Mouse (Mus musculus) kidney, embryonic 16.5 days (tissue): ENCODE measurements at regions not wholly inside any gene's neighbourhood (a gene's known extent, or its start where the extent isn't known, plus 50 kb on each side); places are given as distances from the start of the nearest gene placed in this dataset.
"Not testable (repeated sequence)": the region's sequence is repeated elsewhere in the genome, so short reads cannot be mapped to it uniquely, and the experiment has no call there.

ENCODE experiments used
- ATAC-seq: fragments of 200-750 bp; cut with Nextera tagmentation; 2 replicates; pipeline ENCODE4 v1.8.0; 2017; ENCODE audit warnings: moderate TSS enrichment; ENCODE audit not compliant: low FRiP score, low TSS enrichment
- H3K27ac ChIP-seq: fragments of 300-500 bp; sonication (generic); 2 replicates; pipeline ENCODE4 v1.5.1; 2014; ENCODE audit warnings: low read length
- H3K27me3 ChIP-seq: fragments of 300-500 bp; sonication (generic); 2 replicates; pipeline ENCODE4 v1.6.1; 2014; ENCODE audit warnings: low read length, control low read depth, mixed read lengths; ENCODE audit not compliant: insufficient read depth
- H3K36me3 ChIP-seq: fragments of 300-500 bp; sonication (generic); 2 replicates; pipeline ENCODE4 v1.6.1; 2014; ENCODE audit warnings: low read length, control low read depth, mixed read lengths; ENCODE audit not compliant: insufficient read depth
- H3K4me1 ChIP-seq: fragments of 300-500 bp; sonication (generic); 2 replicates; pipeline ENCODE4 v1.6.1; 2014; ENCODE audit warnings: low read length, control low read depth, mixed read lengths; ENCODE audit not compliant: insufficient read depth
- H3K4me2 ChIP-seq: fragments of 300-500 bp; sonication (generic); replicated peaks from 2 replicates; pipeline ENCODE4 v1.6.1; 2014; ENCODE audit warnings: low read depth, low read length
- H3K4me3 ChIP-seq: fragments of 300-500 bp; sonication (generic); 2 replicates; pipeline ENCODE4 v1.5.1; 2014; ENCODE audit warnings: mild to moderate bottlenecking, low read length
- H3K9ac ChIP-seq: fragments of 300-500 bp; sonication (generic); replicated peaks from 2 replicates; pipeline ENCODE4 v1.6.1; 2014; ENCODE audit warnings: low read length
- H3K9me3 ChIP-seq: fragments of 300-500 bp; sonication (generic); 2 replicates; pipeline ENCODE4 v1.6.1; 2016; ENCODE audit warnings: low read length, control low read depth
- WGBS: fragments of 180-500 bp; shearing (Covaris S2); extraction: QIAGEN DNeasy Blood & Tissue Kit; methylation state at CpG from one replicate; pipeline ENCODE4 v1.1.7; 2014; 5-methylcytosine and 5-hydroxymethylcytosine counted together

GRCm38 (mm10) chr12:20196386-20196785 lies 242.1 kb downstream of the Gm21863 start:
- not testable (repeated sequence) for H3K9ac ChIP-seq, H3K27ac ChIP-seq, H3K36me3 ChIP-seq, H3K9me3 ChIP-seq, H3K27me3 ChIP-seq, ATAC-seq, H3K4me1 ChIP-seq
- peak overlapping the region; percentile 47 for H3K4me2 ChIP-seq
- WGBS: 2% methylated on average over 21 of the region's 42 CpGs
- peak overlapping the region; percentile 50 for H3K4me3 ChIP-seq

GRCm38 (mm10) chr12:20196905-20197304 lies 242.6 kb downstream of the Gm21863 start:
- H3K4me1 ChIP-seq, H3K27me3 ChIP-seq, H3K27ac ChIP-seq, H3K9me3 ChIP-seq, H3K36me3 ChIP-seq, ATAC-seq: not testable (repeated sequence)
- peak overlapping the region; percentile 50 for H3K9ac ChIP-seq
- peak overlapping the region; percentile 50 for H3K4me3 ChIP-seq
- peak overlapping the region; percentile 47 for H3K4me2 ChIP-seq
- WGBS: under 1% methylated on average over 36 of the region's 37 CpGs

GRCm38 (mm10) chr12:20223921-20224320 lies 269.6 kb downstream of the Gm21863 start:
- not testable (repeated sequence) for H3K27ac ChIP-seq, H3K4me3 ChIP-seq, H3K4me2 ChIP-seq, ATAC-seq, H3K27me3 ChIP-seq, H3K9ac ChIP-seq, H3K4me1 ChIP-seq, H3K36me3 ChIP-seq
- 86% methylated on average over 1 of the region's 1 CpGs for WGBS
- H3K9me3 ChIP-seq: peaks cover 33% of the 10 kb centered on the region

- not testable (repeated sequence) for H3K27ac ChIP-seq, H3K4me3 ChIP-seq, H3K4me1 ChIP-seq, ATAC-seq, H3K27me3 ChIP-seq, H3K9ac ChIP-seq, H3K4me2 ChIP-seq
- WGBS: 79% methylated on average over 9 of the region's 9 CpGs
- Histone ChIP-seq H3K9me3 (peaks cover 61% of the 10 kb centered on the region), H3K36me3 (peaks cover 23% of the 10 kb centered on the region; the same call in 1 of the 2 replicates)
Measured at GRCm38 (mm10) chr12:20226831-20227230, 272.5 kb downstream of the Gm21863 start.

GRCm38 (mm10) chr12:20227427-20228160 lies 273.3 kb downstream of the Gm21863 start:
- not testable (repeated sequence) for H3K9ac ChIP-seq, H3K4me1 ChIP-seq, H3K4me3 ChIP-seq, ATAC-seq, H3K27me3 ChIP-seq, H3K4me2 ChIP-seq, H3K27ac ChIP-seq
- Histone ChIP-seq H3K36me3 (peaks cover 23% of the 10 kb centered on the region; the same call in 1 of the 2 replicates), H3K9me3 (peaks cover 69% of the 10 kb centered on the region)
- WGBS: 77% methylated on average over 21 of the region's 21 CpGs

GRCm38 (mm10) chr12:20228321-20228999 lies 274.2 kb downstream of the Gm21863 start:
- Histone ChIP-seq H3K36me3 (peaks cover 28% of the 10 kb centered on the region), H3K9me3 (peaks cover 78% of the 10 kb centered on the region)
- not testable (repeated sequence) for H3K4me1 ChIP-seq, H3K27me3 ChIP-seq, H3K9ac ChIP-seq, H3K4me2 ChIP-seq, H3K27ac ChIP-seq, H3K4me3 ChIP-seq
- ATAC-seq: 0 out of 2 replicates have a peak, but pooled peaks have one; percentile 7
- WGBS: 73% methylated on average over 21 of the region's 21 CpGs

- H3K4me1 ChIP-seq, H3K27me3 ChIP-seq, H3K4me3 ChIP-seq, H3K4me2 ChIP-seq, H3K27ac ChIP-seq, ATAC-seq, H3K9ac ChIP-seq: not testable (repeated sequence)
- peaks cover 36% of the 10 kb centered on the region for H3K36me3 ChIP-seq
- 78% methylated on average over 8 of the region's 8 CpGs for WGBS
- peaks cover 83% of the 10 kb centered on the region for H3K9me3 ChIP-seq
Measured at GRCm38 (mm10) chr12:20229441-20229840, 275.1 kb downstream of the Gm21863 start.

- no peaks in the 10 kb centered on the region for H3K4me1 ChIP-seq
- no peak overlapping the region for H3K4me2 ChIP-seq
- H3K36me3 ChIP-seq: peaks cover 36% of the 10 kb centered on the region
- H3K9me3 ChIP-seq: peaks cover 79% of the 10 kb centered on the region
- no peak overlapping the region for H3K4me3 ChIP-seq
- no peak overlapping the region for H3K27ac ChIP-seq
- no peak for ATAC-seq
- WGBS: 67% methylated on average over 27 of the region's 27 CpGs
- H3K27me3 ChIP-seq: no peaks in the 10 kb centered on the region
- no peak overlapping the region for H3K9ac ChIP-seq
Measured at GRCm38 (mm10) chr12:20230141-20230892, 276.0 kb downstream of the Gm21863 start.

GRCm38 (mm10) chr12:20230893-20231235 lies 276.6 kb downstream of the Gm21863 start:
- 66% methylated on average over 8 of the region's 8 CpGs for WGBS
- Histone ChIP-seq H3K27ac (no peak overlapping the region), H3K9ac (no peak overlapping the region)

More at GRCm38 (mm10) chr12:20230893-20231235, 276.6 kb downstream of the Gm21863 start:
- no peak overlapping the region for H3K4me2 ChIP-seq
- ATAC-seq: no peak
- H3K27me3 ChIP-seq: no peaks in the 10 kb centered on the region
- peaks cover 36% of the 10 kb centered on the region for H3K36me3 ChIP-seq
- no peaks in the 10 kb centered on the region for H3K4me1 ChIP-seq
- no peak overlapping the region for H3K4me3 ChIP-seq
- H3K9me3 ChIP-seq: peaks cover 79% of the 10 kb centered on the region
